In genomic region chr9:65529659-65530058, GRCm38 (mm10) we compare ENCODE assay signal across 23 mouse cellular contexts. TPM values are rescaled to one million over a fixed set of nuclear protein-coding genes. Genes with fewer than 3 reads are reported as not detected.
DNase-seq lines count a peak whose midpoint lies in the region; ATAC-seq lines count a peak whose summit lies in the region.
"Had no signal": no experiment of that assay in that cellular context is flagged by ENCODE, and none has a peak within 500 bp of the region (broad histone marks: within the 10 kb centered on the region; RNA-seq: fewer than 3 reads in every experiment).

No protein-coding gene starts in this region.

- H3K4me1 ChIP-seq in megakaryocyte, embryonic 14.5 days = peaks cover 100% of the 10 kb centered on the region
- H3K4me1 ChIP-seq in liver, embryonic 11.5 days (replicated peaks; ENCODE audit: control insufficient read depth, insufficient read depth, low read length) = peaks cover 23% of the 10 kb centered on the region
- H3K4me1 ChIP-seq: limb, embryonic 13.5 days had no signal

- H3K27ac ChIP-seq in liver, embryonic 11.5 days (ENCODE audit: low read depth, low read length) = 0 out of 2 replicates have a peak overlapping the region, but pooled peaks have one; percentile 69
- H3K27ac ChIP-seq: hindbrain, embryonic 14.5 days; limb, embryonic 13.5 days had no signal

- no peak for ATAC-seq in megakaryocyte, adult 5-6 weeks (ENCODE audit: poor library complexity, severe bottlenecking)
- peak; percentile 80 for ATAC-seq in liver, embryonic 11.5 days (replicated peaks; ENCODE audit: low FRiP score)
- ATAC-seq in monocyte, adult 5-6 weeks (replicated peaks; ENCODE audit: insufficient number of reproducible peaks, low FRiP score, low TSS enrichment, poor library complexity, severe bottlenecking) = 0 out of 2 replicates have a peak, but pooled peaks have one; percentile 19
- ATAC-seq: activated CD4-positive, CD25-positive, alpha-beta regulatory T cell, adult 4 months; forebrain, embryonic 16.5 days had no signal

- no peak overlapping the region for H3K9ac ChIP-seq in liver, embryonic 11.5 days (ENCODE audit: low read depth, low read length)
- H3K9ac ChIP-seq: hindbrain, embryonic 14.5 days; limb, embryonic 13.5 days had no signal

- no peaks in the 10 kb centered on the region for H3K9me3 ChIP-seq in megakaryocyte, embryonic 14.5 days
- H3K9me3 ChIP-seq in liver, embryonic 11.5 days (ENCODE audit: control insufficient read depth, low read length) = no peaks in the 10 kb centered on the region
- H3K9me3 ChIP-seq: limb, embryonic 13.5 days had no signal

- peak; percentile 67 for DNase-seq in adrenal gland, postnatal 25 days
- DNase-seq in liver, embryonic 11.5 days (ENCODE audit: low spot score) = no peak
- no peak for DNase-seq in kidney, postnatal 4 days
- DNase-seq in T-cell, adult 2 months (ENCODE audit: low spot score) = no peak
- no peak for DNase-seq in testis, postnatal 10 days (ENCODE audit: low spot score)
- DNase-seq: B cell, adult 2 months; cerebellum, adult 11 months; gastrocnemius, postnatal 14 days; kidney, adult 11 months; kidney, postnatal 25 days; layer of hippocampus, postnatal 36 days; lung, postnatal 10 days; midbrain, embryonic 14.5 days; thymus, postnatal 36 days had no signal

- H3K4me2 ChIP-seq in liver, embryonic 11.5 days = no peak overlapping the region
- H3K4me2 ChIP-seq: hindbrain, embryonic 14.5 days; limb, embryonic 13.5 days had no signal

- peaks cover 34% of the 10 kb centered on the region for H3K36me3 ChIP-seq in megakaryocyte, embryonic 14.5 days (replicated peaks; ENCODE audit: low read length)
- H3K36me3 ChIP-seq in liver, embryonic 11.5 days (ENCODE audit: control insufficient read depth, insufficient read depth, low read length) = no peaks in the 10 kb centered on the region
- H3K36me3 ChIP-seq: limb, embryonic 13.5 days had no signal

- WGBS in liver, embryonic 11.5 days = 48% methylated on average over 8 of the region's 8 CpGs

- H3K27me3 ChIP-seq in megakaryocyte, embryonic 14.5 days (replicated peaks) = no peaks in the 10 kb centered on the region
- H3K27me3 ChIP-seq in liver, embryonic 11.5 days (replicated peaks; ENCODE audit: control insufficient read depth, insufficient read depth, low read length) = no peaks in the 10 kb centered on the region
- H3K27me3 ChIP-seq: limb, embryonic 13.5 days had no signal

- peak overlapping the region; percentile 82 for H3K4me3 ChIP-seq in megakaryocyte, embryonic 14.5 days (replicated peaks)
- H3K4me3 ChIP-seq in liver, embryonic 11.5 days (ENCODE audit: low read depth, low read length) = no peak overlapping the region
- H3K4me3 ChIP-seq: limb, embryonic 13.5 days had no signal

RNA-seq across cellular contexts. Expression of gene Ankdd1a, which starts 9.7 kb away (rescaled TPM):
- polyA plus RNA-seq in megakaryocyte, embryonic 14.5 days (2012; ENCODE audit: insufficient read depth, low replicate concordance) = 2.0 TPM in 1 of 2 replicates, not detected in the other
- not detected in 2 replicates for total RNA-seq in megakaryocyte, adult 5-6 weeks (2015)
- total RNA-seq in megakaryocyte, adult 5-6 weeks (2017) = 0.08 TPM in 1 of 2 replicates, not detected in the other
- 2.1 and 3.5 TPM in 2 replicates for total RNA-seq in adrenal gland, postnatal 25 days (2021)
- polyA plus RNA-seq in liver, embryonic 11.5 days (2014; fragmentation: Nextera tagmentation; extraction: Ambion mirVana) = not detected in 2 replicates
- total RNA-seq in monocyte, adult 5-6 weeks (2017) = 3.5 to 6.1 TPM (median 3.8 TPM) in 3 replicates
- total RNA-seq: gastrocnemius, postnatal 14 days had no signal
- polyA plus RNA-seq: embryonic facial prominence, embryonic 14.5 days; heart, embryonic 14.5 days; limb, embryonic 13.5 days had no signal

RNA-seq across cellular contexts. Expression of gene Plekho2, which starts 50.2 kb away (rescaled TPM):
- polyA plus RNA-seq in megakaryocyte, embryonic 14.5 days (2012; ENCODE audit: insufficient read depth, low replicate concordance) = 198 and 329 TPM in 2 replicates
- total RNA-seq in megakaryocyte, adult 5-6 weeks (2015) = 59.1 and 68.1 TPM in 2 replicates
- 52.5 and 60.6 TPM in 2 replicates for total RNA-seq in megakaryocyte, adult 5-6 weeks (2017)
- total RNA-seq in adrenal gland, postnatal 25 days (2021) = 58.2 and 64.5 TPM in 2 replicates
- 29.5 and 30.3 TPM in 2 replicates for polyA plus RNA-seq in liver, embryonic 11.5 days (2014; fragmentation: Nextera tagmentation; extraction: Ambion mirVana)
- total RNA-seq in monocyte, adult 5-6 weeks (2017) = 103 to 136 TPM (median 112 TPM) in 3 replicates

RNA-seq across cellular contexts. Expression of gene Pif1, which starts 57.3 kb away (rescaled TPM):
- 3.9 and 6.9 TPM in 2 replicates for polyA plus RNA-seq in megakaryocyte, embryonic 14.5 days (2012; ENCODE audit: insufficient read depth, low replicate concordance)
- total RNA-seq in megakaryocyte, adult 5-6 weeks (2015) = 12.1 and 12.6 TPM in 2 replicates
- total RNA-seq in megakaryocyte, adult 5-6 weeks (2017) = 12.7 and 16.9 TPM in 2 replicates
- total RNA-seq in adrenal gland, postnatal 25 days (2021) = 1.1 and 1.6 TPM in 2 replicates
- 16.4 and 18.0 TPM in 2 replicates for polyA plus RNA-seq in liver, embryonic 11.5 days (2014; fragmentation: Nextera tagmentation; extraction: Ambion mirVana)
- 0.21 TPM in 1 of 3 replicates, not detected in the others for total RNA-seq in monocyte, adult 5-6 weeks (2017)
